14 mouse cellular contexts compared by ENCODE assay signal in the genomic region with DNA sequence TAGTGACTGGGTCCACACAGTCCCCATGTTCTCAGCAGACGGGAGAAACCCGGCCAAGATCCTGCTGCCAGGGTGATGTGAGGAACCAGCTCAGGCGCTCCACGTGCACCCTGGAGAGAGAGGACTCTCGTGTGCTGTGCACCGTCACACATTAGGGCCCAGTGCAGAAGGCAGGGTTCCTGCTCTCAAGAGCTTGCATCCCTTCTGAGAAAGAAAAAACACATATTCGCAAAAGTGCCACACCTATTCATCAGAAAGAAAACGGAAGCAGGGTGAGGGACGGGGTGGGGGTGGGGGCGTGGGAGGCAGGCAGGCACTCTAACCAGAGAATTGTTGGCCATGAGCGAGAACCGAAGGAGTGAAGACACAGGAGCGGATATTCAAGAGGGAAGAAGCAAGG.
DNase-seq lines count a peak whose midpoint lies in the region.
"Had no signal": no experiment of that assay in that cellular context is flagged by ENCODE, and none has a peak within 500 bp of the region (broad histone marks: within the 10 kb centered on the region; RNA-seq: fewer than 3 reads in every experiment).

No protein-coding gene starts in this region.

- peak; percentile 29 for DNase-seq in CD4-positive helper T cell, adult 2 months (ENCODE audit: low read depth, low spot score)
- peak; percentile 50 for DNase-seq in CD4-positive, CD25-positive, alpha-beta regulatory T cell, adult 2 months (ENCODE audit: low read depth, low spot score)
- DNase-seq in induced T-regulatory cell, adult 2 months (ENCODE audit: low read depth): peak; percentile 66
- DNase-seq in lung, adult 18-20 months: no peak
- no peak for DNase-seq in kidney, adult 8-10 months
- DNase-seq in kidney, postnatal 10 days: no peak
- DNase-seq: adrenal gland, postnatal 10 days; adrenal gland, postnatal 36 days; cerebellum, adult 18-20 months; cerebellum, adult 9-10 months; cerebellum, postnatal 14 days; gastrocnemius, postnatal 10 days; gastrocnemius, postnatal 36 days; heart, postnatal 36 days had no signal

Comparison
In these comparisons a context has a peak if more than half of its experiments do, and no peak if none do; other contexts are left out.
1. DNase-seq: peak in CD4-positive helper T cell, adult 2 months (single experiment), CD4-positive, CD25-positive, alpha-beta regulatory T cell, adult 2 months (single experiment) and induced T-regulatory cell, adult 2 months (single experiment); none in lung, adult 18-20 months (0 of 2), kidney, adult 8-10 months (0 of 2) and kidney, postnatal 10 days (single experiment).